Comparison of ENCODE assay signal across 10 mouse cellular contexts in genomic region chr3:95141474-95141873, GRCm38 (mm10). TPM values are rescaled to one million over a fixed set of nuclear protein-coding genes. Genes with fewer than 3 reads are reported as not detected.
DNase-seq lines count a peak whose midpoint lies in the region; TF ChIP-seq lines count a peak whose summit lies in the region.
"Had no signal": no experiment of that assay in that cellular context is flagged by ENCODE, and none has a peak within 500 bp of the region (broad histone marks: within the 10 kb centered on the region; RNA-seq: fewer than 3 reads in every experiment).

No protein-coding gene starts in this region.

- TF ChIP-seq POLR2A in kidney, adult 2 months (IDR thresholded peaks at IDR 0.05; ENCODE audit: low read depth, low read length) = no peak

- no peaks in the 10 kb centered on the region for H3K27me3 ChIP-seq in kidney, adult 2 months (replicated peaks; ENCODE audit: control insufficient read depth, insufficient read depth, low read length)
- no peaks in the 10 kb centered on the region for H3K27me3 ChIP-seq in megakaryocyte, embryonic 14.5 days (replicated peaks)

- H3K4me3 ChIP-seq in kidney, adult 2 months (ENCODE audit: insufficient read depth, low read depth, low read length) = no peak overlapping the region
- peak overlapping the region; percentile 44 for H3K4me3 ChIP-seq in brown adipose tissue, adult 24 weeks (ENCODE audit: insufficient read depth, low read depth, low read length)
- peak overlapping the region; percentile 90 for H3K4me3 ChIP-seq in megakaryocyte, embryonic 14.5 days (replicated peaks)
- H3K4me3 ChIP-seq: myocyte had no signal

- 85% methylated on average over 9 of the region's 9 CpGs for WGBS in kidney, adult 2 months

- no peak for TF ChIP-seq CTCF in kidney, adult 2 months (conservative IDR thresholded peaks at IDR 0.05; ENCODE audit: insufficient read depth, insufficient read length, low read depth, low read length)

- no peaks in the 10 kb centered on the region; the same call in 1 of the 2 replicates for H3K36me3 ChIP-seq in kidney, adult 2 months (ENCODE audit: control insufficient read depth, insufficient read depth, low read length)
- peaks cover 38% of the 10 kb centered on the region for H3K36me3 ChIP-seq in megakaryocyte, embryonic 14.5 days (replicated peaks; ENCODE audit: low read length)

- H3K4me1 ChIP-seq in kidney, adult 2 months (ENCODE audit: control insufficient read depth, insufficient read depth, low read length) = peaks cover 4% of the 10 kb centered on the region; the same call in 1 of the 2 replicates
- no peaks in the 10 kb centered on the region for H3K4me1 ChIP-seq in brown adipose tissue, adult 24 weeks (ENCODE audit: control insufficient read depth, insufficient read depth, insufficient read length, low read length)
- H3K4me1 ChIP-seq in megakaryocyte, embryonic 14.5 days = peaks cover 48% of the 10 kb centered on the region

- DNase-seq in kidney, adult 2 months = peak; percentile 23
- DNase-seq in kidney, adult 8-10 months = no peak
- DNase-seq in thymus, postnatal 10 days (ENCODE audit: low spot score in 2 of 2) = peak; percentile 78 to 82
- DNase-seq in left cerebral cortex, adult 11 months (ENCODE audit: low spot score) = no peak
- no peak for DNase-seq in frontal cortex, postnatal 25 days (ENCODE audit: low spot score in 2 of 2)
- DNase-seq in urinary bladder, postnatal 25 days (ENCODE audit: low spot score) = no peak
- DNase-seq: kidney, adult 18-20 months had no signal

- H3K9me3 ChIP-seq in megakaryocyte, embryonic 14.5 days = no peaks in the 10 kb centered on the region

- no peak overlapping the region for H3K27ac ChIP-seq in kidney, adult 2 months (ENCODE audit: insufficient read depth, low read depth, low read length)
- H3K27ac ChIP-seq in brown adipose tissue, adult 24 weeks (replicated peaks; ENCODE audit: low read depth, low read length) = peak overlapping the region; percentile 68

RNA-seq across cellular contexts. Expression of gene Tnfaip8l2, which starts 0.7 kb away (rescaled TPM):
- polyA plus RNA-seq in kidney, adult 2 months (2012; rRNA removed) = 4.1 and 6.8 TPM in 2 replicates
- 2.7 and 2.8 TPM in 2 replicates for polyA plus RNA-seq in brown adipose tissue, adult 24 weeks (2012; ENCODE audit: insufficient read depth, insufficient read length, missing spikeins)
- 34.2 TPM in 1 of 2 replicates, not detected in the other for polyA plus RNA-seq in megakaryocyte, embryonic 14.5 days (2012; ENCODE audit: insufficient read depth, low replicate concordance)

RNA-seq across cellular contexts. Expression of gene Lysmd1, which starts 7.6 kb away (rescaled TPM):
- 10.2 and 11.3 TPM in 2 replicates for polyA plus RNA-seq in kidney, adult 2 months (2012; rRNA removed)
- 7.3 and 7.6 TPM in 2 replicates for polyA plus RNA-seq in brown adipose tissue, adult 24 weeks (2012; ENCODE audit: insufficient read depth, insufficient read length, missing spikeins)
- 3.8 and 5.1 TPM in 2 replicates for polyA plus RNA-seq in megakaryocyte, embryonic 14.5 days (2012; ENCODE audit: insufficient read depth, low replicate concordance)

RNA-seq across cellular contexts. Expression of gene Scnm1, which starts 7.7 kb away (rescaled TPM):
- 46.7 and 50.8 TPM in 2 replicates for polyA plus RNA-seq in kidney, adult 2 months (2012; rRNA removed)
- 34.7 and 62.1 TPM in 2 replicates for polyA plus RNA-seq in brown adipose tissue, adult 24 weeks (2012; ENCODE audit: insufficient read depth, insufficient read length, missing spikeins)
- 5.8 and 7.2 TPM in 2 replicates for polyA plus RNA-seq in megakaryocyte, embryonic 14.5 days (2012; ENCODE audit: insufficient read depth, low replicate concordance)

RNA-seq across cellular contexts. Expression of gene Tmod4, which starts 17.2 kb away (rescaled TPM):
- polyA plus RNA-seq in kidney, adult 2 months (2012; rRNA removed) = 0.19 and 3.1 TPM in 2 replicates
- 7.3 and 12.4 TPM in 2 replicates for polyA plus RNA-seq in brown adipose tissue, adult 24 weeks (2012; ENCODE audit: insufficient read depth, insufficient read length, missing spikeins)
- not detected in 2 replicates for polyA plus RNA-seq in megakaryocyte, embryonic 14.5 days (2012; ENCODE audit: insufficient read depth, low replicate concordance)

RNA-seq across cellular contexts. Expression of gene Sema6c, which starts 18.8 kb away (rescaled TPM):
- polyA plus RNA-seq in kidney, adult 2 months (2012; rRNA removed) = 8.0 and 8.5 TPM in 2 replicates
- polyA plus RNA-seq in brown adipose tissue, adult 24 weeks (2012; ENCODE audit: insufficient read depth, insufficient read length, missing spikeins) = 1.5 and 2.6 TPM in 2 replicates
- polyA plus RNA-seq in megakaryocyte, embryonic 14.5 days (2012; ENCODE audit: insufficient read depth, low replicate concordance) = 1.2 and 4.0 TPM in 2 replicates

Comparison
In these comparisons a context has a peak if more than half of its experiments do, and no peak if none do; other contexts are left out.
1. DNase-seq: peak in kidney, adult 2 months (single experiment) and thymus, postnatal 10 days (2 of 2); none in kidney, adult 8-10 months (0 of 2), left cerebral cortex, adult 11 months (single experiment), frontal cortex, postnatal 25 days (0 of 2) and urinary bladder, postnatal 25 days (single experiment).